Mouse (Mus musculus) T-helper 17 cell (primary cell): ENCODE data around the gene Pls3.
"Not testable (repeated sequence)": the region's sequence is repeated elsewhere in the genome, so short reads cannot be mapped to it uniquely, and the experiment has no call there.

Source experiments
- in situ Hi-C, 2 experiments: fragments of 300-600 bp; cut with MboI, MseI; formaldehyde crosslinking; loops; 1 replicate in 1 of 2; 2 replicates in 1 of 2; pipeline ENCODE4 v1.15.1; 2025; ENCODE audit warnings: high pct_unique_total_duplicates in 2 of 2

Pls3 gene

GRCm38 (mm10) chrX:75777461-75777860 is 97.5 kb downstream of the Pls3 start:
- in situ Hi-C loops: no loop called here

GRCm38 (mm10) chrX:75764794-75765328 is 110.1 kb downstream of the Pls3 start:
- in situ Hi-C loops: loop anchor here in 1 of 2 experiments (5.0 to 10.0 kb wide), 2 partner anchors 83 to 1630 kb away; no protein-coding TSS in a partner anchor

- in situ Hi-C loops: loop anchor here in 1 of 2 experiments (5.0 to 10.0 kb wide), 2 partner anchors 82 to 1631 kb away; no protein-coding TSS in a partner anchor
Observed at GRCm38 (mm10) chrX:75764135-75764793, 110.7 kb downstream of the Pls3 start.

GRCm38 (mm10) chrX:75759461-75759860 is 115.5 kb downstream of the Pls3 start:
- in situ Hi-C loops: not testable (repeated sequence)

- in situ Hi-C loops: not testable (repeated sequence)
Observed at GRCm38 (mm10) chrX:75759036-75759435, 115.9 kb downstream of the Pls3 start.

GRCm38 (mm10) chrX:75757966-75758365 is 117.0 kb downstream of the Pls3 start:
- in situ Hi-C loops: not testable (repeated sequence)

GRCm38 (mm10) chrX:75754531-75754930 is 120.5 kb downstream of the Pls3 start:
- in situ Hi-C loops: not testable (repeated sequence)

GRCm38 (mm10) chrX:75750126-75750725 is 124.8 kb downstream of the Pls3 start:
- in situ Hi-C loops: not testable (repeated sequence)

- in situ Hi-C loops: not testable (repeated sequence)
Observed at GRCm38 (mm10) chrX:75749312-75749711, 125.7 kb downstream of the Pls3 start.

GRCm38 (mm10) chrX:75744466-75744865 is 130.5 kb downstream of the Pls3 start:
- in situ Hi-C loops: not testable (repeated sequence)

GRCm38 (mm10) chrX:75739464-75739863 is 135.5 kb downstream of the Pls3 start:
- in situ Hi-C loops: not testable (repeated sequence)
